Mouse (Mus musculus): ENCODE data around the gene Olfr711.
"Not testable (repeated sequence)": the region's sequence is repeated elsewhere in the genome, so short reads cannot be mapped to it uniquely, and the experiment has no call there.

The Olfr711 gene

DNA sequence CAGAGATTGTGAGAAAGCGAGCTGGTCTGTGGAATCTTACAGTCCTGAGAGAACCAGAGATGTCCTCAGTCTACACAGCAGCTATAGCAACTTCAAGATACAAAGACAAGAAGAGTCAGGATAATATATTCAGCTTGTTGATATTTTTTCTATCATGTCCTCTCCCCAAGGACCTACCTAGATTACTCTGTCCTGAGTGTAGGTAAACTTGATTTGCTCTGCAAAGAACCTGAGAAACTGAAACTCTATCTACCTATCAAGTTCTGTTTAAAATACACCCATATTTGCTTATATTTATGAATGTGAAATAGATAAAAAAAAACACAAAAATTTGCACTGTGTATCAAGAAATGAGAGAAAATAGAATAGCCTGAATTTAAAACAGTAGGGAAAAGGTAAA is at the start of gene Olfr711:
Gene Olfr711, minus strand, starts transcription at position 101 of the 400 bp plus-strand sequence.
- no peak for DNase-seq (ENCODE audit: low spot score)

DNA sequence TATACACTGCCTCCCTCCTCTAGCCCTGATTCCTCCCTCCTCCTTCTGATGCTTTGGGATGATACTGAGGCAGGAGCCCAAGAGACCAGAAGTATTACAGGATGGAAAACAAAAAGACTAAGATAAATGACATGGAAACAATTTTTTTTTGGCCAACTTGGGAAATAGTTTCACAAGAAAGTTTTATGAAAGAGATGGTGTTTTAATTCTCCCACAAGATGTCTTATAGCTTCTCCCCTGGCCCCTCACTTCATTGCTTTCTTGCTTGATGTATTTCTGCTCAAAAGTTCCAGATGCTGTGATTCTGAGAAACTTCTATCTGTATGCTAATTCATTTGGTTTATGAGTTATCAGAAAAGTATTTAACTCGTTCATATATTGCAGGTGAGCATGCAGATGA is 30.7 kb upstream of the Olfr711 start, which contains the start of gene Olfr2:
Gene Olfr2, minus strand, starts transcription at position 101 of the 400 bp plus-strand sequence.
- no peak for DNase-seq (ENCODE audit: low spot score)

DNA sequence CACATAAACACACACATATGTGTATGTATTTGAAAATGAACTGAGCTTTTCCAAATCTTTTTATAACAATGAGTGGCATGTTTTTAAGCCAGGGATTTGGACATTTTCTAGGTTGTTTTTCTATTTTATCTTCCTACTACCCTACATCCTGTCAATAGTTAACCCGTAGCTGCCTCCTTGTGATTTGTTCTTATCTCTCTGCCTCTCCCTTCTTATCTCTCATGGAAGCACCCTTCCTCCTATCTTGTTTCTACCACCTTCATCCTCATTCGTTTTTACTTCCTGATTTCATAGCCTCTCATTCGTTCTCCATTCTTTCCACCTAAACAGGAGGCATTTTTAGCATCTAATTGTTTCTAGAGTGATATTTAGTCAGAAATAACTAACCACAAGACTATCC is 28.9 kb upstream of the Olfr711 start:
- DNase-seq (ENCODE audit: low spot score) = no peak

DNA sequence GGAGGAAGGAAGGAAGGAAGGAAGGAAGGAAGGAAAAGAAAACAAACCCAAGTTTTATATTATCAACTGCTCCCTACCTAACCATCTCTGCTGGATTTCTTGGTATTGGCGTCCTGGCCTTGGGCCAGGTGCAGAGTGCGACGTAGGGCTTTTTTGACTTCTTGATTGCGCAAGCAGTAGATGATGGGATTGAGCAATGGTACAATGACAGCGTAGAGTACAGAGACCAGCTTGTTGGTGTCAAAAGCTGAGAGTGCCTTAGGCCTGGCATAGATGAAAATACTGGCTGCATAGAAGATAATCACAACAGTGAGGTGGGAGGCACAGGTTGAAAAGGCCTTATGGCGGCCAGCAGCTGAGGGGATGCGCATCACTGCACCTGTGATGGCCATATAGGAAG is 25.5 kb upstream of the Olfr711 start:
- DNase-seq (ENCODE audit: low spot score) = peak; percentile 27

DNA sequence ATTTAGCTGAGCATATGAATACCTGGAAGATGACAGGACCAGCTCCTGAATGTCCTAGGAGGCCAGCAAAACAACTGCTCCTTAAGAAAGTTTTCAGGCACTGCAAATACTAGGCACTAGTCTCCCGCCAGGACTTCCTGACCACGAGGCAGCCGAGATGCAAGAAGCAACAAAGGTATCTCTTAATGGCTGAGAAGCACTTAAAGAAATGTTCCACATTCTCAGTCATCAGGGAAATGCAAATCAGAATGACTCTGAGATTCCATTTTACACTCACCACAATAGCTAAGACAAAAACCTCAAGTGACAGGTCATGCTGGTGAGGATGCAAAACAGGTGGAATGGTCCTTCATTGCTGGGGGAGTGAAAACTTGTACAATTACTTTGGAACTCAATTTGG is 10.0 kb upstream of the Olfr711 start:
- DNase-seq (ENCODE audit: low spot score) = no peak

DNA sequence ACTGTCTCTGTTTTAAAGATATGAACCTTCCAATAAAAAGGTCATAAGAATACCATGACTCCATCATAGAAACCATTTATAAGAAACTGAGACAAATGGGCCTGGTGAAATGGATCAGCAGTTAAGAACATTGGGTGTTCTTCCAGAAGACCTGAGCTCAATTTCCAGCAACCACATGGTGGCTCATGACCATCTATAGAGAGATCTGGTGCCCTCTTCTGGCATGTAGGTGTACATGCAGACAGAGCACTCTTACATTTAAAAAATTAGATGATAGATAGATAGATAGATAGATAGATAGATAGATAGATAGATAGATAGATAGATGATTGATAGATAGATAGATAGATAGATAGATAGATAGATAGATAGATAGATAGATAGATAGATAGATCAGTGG is 7.8 kb downstream of the Olfr711 start:
- DNase-seq (ENCODE audit: low spot score) = not testable (repeated sequence)

DNA sequence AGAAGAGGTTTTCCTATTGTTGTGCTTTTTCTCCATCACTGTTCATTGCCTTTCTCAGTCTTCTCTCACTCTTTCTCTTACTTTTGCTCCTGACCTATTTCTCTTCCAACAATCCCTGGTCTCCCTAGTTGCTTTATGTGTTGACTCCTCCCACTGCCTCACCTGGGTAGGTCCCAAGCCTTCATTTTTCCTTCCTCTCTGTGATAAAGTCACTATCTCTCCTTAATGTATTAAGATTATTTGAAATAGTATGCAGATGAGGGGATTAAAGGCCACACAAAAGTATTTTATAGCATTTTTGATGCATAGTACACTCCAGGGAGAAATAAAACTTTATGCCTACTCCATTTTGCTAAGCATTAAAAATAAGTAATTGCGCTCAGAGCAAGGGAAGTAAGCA is 11.4 kb downstream of the Olfr711 start, which contains the start of gene Olfr6:
Gene Olfr6, minus strand, starts transcription at position 101 of the 400 bp plus-strand sequence.
- DNase-seq (ENCODE audit: low spot score) = no peak

DNA sequence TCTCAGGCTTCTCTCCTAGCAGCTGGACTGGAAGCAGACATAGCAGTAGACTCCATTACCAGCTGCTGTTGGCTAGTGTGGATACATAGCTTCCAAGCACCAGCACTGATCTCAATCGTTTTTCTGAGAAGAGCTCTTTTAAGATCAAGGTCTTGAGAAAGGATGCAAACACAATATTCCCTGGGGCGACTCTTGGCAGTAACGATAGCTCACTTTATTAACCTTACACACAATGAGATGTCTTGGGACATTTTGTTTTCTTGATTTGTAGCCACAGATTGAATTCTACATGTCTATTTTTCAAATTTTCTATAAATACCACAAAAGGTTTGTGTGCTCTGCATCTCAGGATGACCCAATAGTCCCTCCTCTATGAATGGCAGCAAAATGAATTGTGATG is 27.0 kb downstream of the Olfr711 start, which contains the start of gene Olfr710:
Gene Olfr710, minus strand, starts transcription at position 101 of the 400 bp plus-strand sequence.
- DNase-seq (ENCODE audit: low spot score) = no peak

DNA sequence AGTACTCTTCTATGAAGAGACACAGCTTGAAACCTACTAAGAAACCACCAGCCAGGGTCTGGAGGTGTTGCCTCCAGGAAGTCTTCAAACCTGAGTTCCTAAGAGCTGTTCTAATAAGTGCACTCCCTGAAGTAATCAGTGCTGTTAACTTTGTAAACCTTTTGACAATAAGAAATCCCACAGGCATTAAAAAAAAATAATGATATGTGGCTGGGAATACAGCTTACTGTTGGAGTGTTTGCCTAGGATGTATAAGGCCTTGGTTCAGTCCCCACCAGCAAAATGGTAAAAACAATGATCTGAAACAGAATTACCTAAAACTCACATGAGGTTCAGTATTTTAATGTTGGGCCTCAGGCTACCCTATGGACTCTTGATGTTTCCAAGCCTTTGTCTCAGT is 43.1 kb downstream of the Olfr711 start, which contains the start of gene Olfr709-ps1:
Gene Olfr709-ps1, minus strand, starts transcription at position 101 of the 400 bp plus-strand sequence.
- no peak for DNase-seq (ENCODE audit: low spot score)

DNA sequence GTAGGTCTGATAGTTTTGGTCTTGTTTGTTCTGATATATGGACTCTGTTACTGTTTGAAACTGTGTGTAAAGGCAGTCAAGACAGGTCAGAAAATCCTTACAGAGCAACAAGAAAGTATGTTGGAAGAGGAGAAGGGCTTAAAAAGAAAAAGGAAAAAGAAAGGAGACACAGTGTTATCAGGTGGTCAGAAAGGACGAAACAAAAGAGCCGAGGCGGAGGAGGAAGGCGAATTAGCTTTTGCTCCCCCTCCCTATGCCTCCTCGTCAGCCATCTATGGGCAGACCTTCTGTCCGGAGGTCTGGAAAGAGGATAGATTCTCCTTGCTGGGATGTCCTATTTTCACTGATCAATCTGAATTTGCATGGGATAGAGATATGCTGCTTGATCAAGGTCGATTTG is 54.3 kb downstream of the Olfr711 start:
- not testable (repeated sequence) for DNase-seq (ENCODE audit: low spot score)

All from yolk sac, embryonic 10.5 days (tissue).